Mouse (Mus musculus) heart, adult 2 months (tissue): ENCODE measurements around the gene Tnnc2. TPM values are rescaled to one million over a fixed set of nuclear protein-coding genes. Genes with fewer than 3 reads are reported as not detected.

Experiments used
- DNase-seq, 2 experiments: peaks; one replicate each; pipeline ENCODE4 v3.0.0; 2021
- H3K27ac ChIP-seq: fragments of 200-600 bp; 2 replicates; pipeline ENCODE4 v1.8.1; 2022
- H3K27me3 ChIP-seq: fragments of 200-500 bp; 2 replicates; pipeline ENCODE4 v1.6.1; 2012; ENCODE audit warnings: mild to moderate bottlenecking, low read length, inconsistent platforms, mixed read lengths; ENCODE audit not compliant: control insufficient read depth, insufficient read depth
- H3K36me3 ChIP-seq: fragments of 200-500 bp; 2 replicates; pipeline ENCODE4 v1.6.1; 2012; ENCODE audit warnings: low read length, inconsistent platforms; ENCODE audit not compliant: control insufficient read depth, insufficient read depth
- H3K4me1 ChIP-seq: fragments of 200-500 bp; 2 replicates; pipeline ENCODE4 v1.6.1; 2011; ENCODE audit warnings: low read length; ENCODE audit not compliant: control insufficient read depth, insufficient read depth
- H3K4me3 ChIP-seq: fragments of 200-600 bp; 2 replicates; pipeline ENCODE4 v1.8.1; 2022
- H3K79me2 ChIP-seq: fragments of 200-500 bp; replicated peaks from 2 replicates; pipeline ENCODE4 v1.6.1; 2012; ENCODE audit warnings: mild to moderate bottlenecking, inconsistent platforms, low read length, moderate library complexity, mixed read lengths; ENCODE audit not compliant: control insufficient read depth, insufficient read depth
- H3K9ac ChIP-seq: fragments of 200-500 bp; 2 replicates; pipeline ENCODE4 v1.6.1; 2012; ENCODE audit warnings: low read depth, mild to moderate bottlenecking, control low read depth, inconsistent platforms, low read length, mixed read lengths
- CTCF ChIP-seq: fragments of 200-600 bp; IDR thresholded peaks from 2 replicates; pipeline ENCODE4 v1.8.1; 2022; ENCODE audit warnings: antibody characterized with exemption, mild to moderate bottlenecking, moderate library complexity
- EP300 ChIP-seq: fragments of 200-500 bp; IDR thresholded peaks from 2 replicates; pipeline ENCODE4 v1.6.1; 2011; ENCODE audit warnings: low read depth, low read length, control low read depth; ENCODE audit not compliant: insufficient read depth
- POLR2A ChIP-seq: fragments of 200-500 bp; IDR thresholded peaks from 2 replicates; pipeline ENCODE4 v1.6.1; 2011; ENCODE audit warnings: mild to moderate bottlenecking, low read depth, low read length, control low read depth; ENCODE audit not compliant: insufficient read depth
- WGBS: fragments of 180-500 bp; shearing (Covaris S2); methylation state at CpG from one replicate; pipeline ENCODE4 v1.1.7; 2018; 5-methylcytosine and 5-hydroxymethylcytosine counted together
- intact Hi-C: fragments of 180-260 bp; cut with DNase I; formaldehyde crosslinking; loops from one replicate; pipeline ENCODE4 v1.15.1; 2025
- polyA plus RNA-seq: library from polyadenylated mRNA; depleted of rRNA; stranded (reverse); fragments of >200 nt; gene quantifications from 2 replicates; pipeline ENCODE4 v1.2.3, GENCODE M21; 2012
- total RNA-seq, 2 experiments: library from RNA; stranded (reverse); gene quantifications; 2 replicates each; pipeline ENCODE4 v1.2.3; 2021

The Tnnc2 gene
- total and polyA plus RNA-seq, 3 experiments, result 0.50 TPM; not detected in 2

GRCm38 (mm10) chr2:164748191-164748590 is 31.6 kb downstream of the Tnnc2 start:
- Histone ChIP-seq H3K9ac (no peak overlapping the region), H3K4me1 (peaks cover 5% of the 10 kb centered on the region), H3K27ac (no peak overlapping the region), H3K4me3 (no peak overlapping the region), H3K27me3 (no peaks in the 10 kb centered on the region), H3K79me2 (peaks cover 6% of the 10 kb centered on the region), H3K36me3 (no peaks in the 10 kb centered on the region)
- DNase-seq, result no peak
- 80% methylated on average over 4 of the region's 4 CpGs for WGBS
- intact Hi-C loops, result loop anchor here (5.0 kb wide), 1 partner anchor 39 kb away; the partner anchor contains the start of gene Snx21
- TF ChIP-seq EP300 (no peak), CTCF (no peak), POLR2A (no peak)

- Histone ChIP-seq H3K9ac (peak overlapping the region; percentile 96), H3K4me3 (peak overlapping the region; percentile 91), H3K27ac (no peak overlapping the region; the same call in 1 of the 2 replicates), H3K4me1 (peaks cover 5% of the 10 kb centered on the region), H3K36me3 (no peaks in the 10 kb centered on the region), H3K79me2 (peaks cover 6% of the 10 kb centered on the region), H3K27me3 (no peaks in the 10 kb centered on the region)
- intact Hi-C loops, result loop anchor here (2.0 to 5.0 kb wide), 2 partner anchors 24 to 41 kb away; partner anchors contain the start of gene Snx21
- 34% methylated on average over 8 of the region's 8 CpGs for WGBS
- DNase-seq, result no peak
- no peak for TF ChIP-seq EP300
- TF ChIP-seq CTCF, result no peak
- TF ChIP-seq POLR2A, result no peak
Observed at GRCm38 (mm10) chr2:164746693-164747092, 33.1 kb downstream of the Tnnc2 start.

- Histone ChIP-seq H3K27me3 (no peaks in the 10 kb centered on the region), H3K9ac (peak within 1 kb of the TSS; percentile 96), H3K79me2 (peaks cover 6% of the 10 kb centered on the region), H3K4me3 (peak within 1 kb of the TSS; percentile 91), H3K4me1 (peaks cover 5% of the 10 kb centered on the region), H3K36me3 (no peaks in the 10 kb centered on the region), H3K27ac (peak within 1 kb of the TSS; percentile 86)
- intact Hi-C loops, result loop anchor here (2.0 to 5.0 kb wide), 2 partner anchors 25 to 41 kb away; partner anchors contain the start of gene Snx21
- DNase-seq, result peak; percentile 95 to 96
- 1% methylated on average over 70 of the region's 70 CpGs for WGBS
- TF ChIP-seq POLR2A (0 out of 2 replicates have a peak, but pooled peaks have one; percentile 45), CTCF (no peak), EP300 (no peak)
Observed at GRCm38 (mm10) chr2:164745843-164746479, 33.8 kb downstream of the Tnnc2 start, which contains the start of the genes Wfdc3 and Dnttip1. Gene Wfdc3 (minus strand): TSS chr2:164745931. Gene Dnttip1 (plus strand): TSS chr2:164745983.

- H3K27ac ChIP-seq, result no peak overlapping the region
- peaks cover 4% of the 10 kb centered on the region for H3K79me2 ChIP-seq
- H3K36me3 ChIP-seq, result no peaks in the 10 kb centered on the region
- H3K9ac ChIP-seq, result no peak overlapping the region
- no peaks in the 10 kb centered on the region for H3K27me3 ChIP-seq
- H3K4me1 ChIP-seq, result peaks cover 5% of the 10 kb centered on the region
- WGBS, result 55% methylated on average over 13 of the region's 13 CpGs
- peak overlapping the region; percentile 91 for H3K4me3 ChIP-seq
- DNase-seq, result no peak
- TF ChIP-seq CTCF (no peak), EP300 (no peak), POLR2A (no peak)
- intact Hi-C loops, result loop anchor here (5.0 kb wide), 1 partner anchor 42 kb away; the partner anchor contains the start of gene Snx21
Observed at GRCm38 (mm10) chr2:164744987-164745386, 34.8 kb downstream of the Tnnc2 start.

- no peak for DNase-seq
- Histone ChIP-seq H3K27ac (no peak overlapping the region), H3K36me3 (no peaks in the 10 kb centered on the region), H3K4me3 (no peak overlapping the region), H3K9ac (no peak overlapping the region), H3K4me1 (peaks cover under 1% of the 10 kb centered on the region; the same call in 1 of the 2 replicates), H3K79me2 (no peaks in the 10 kb centered on the region), H3K27me3 (no peaks in the 10 kb centered on the region)
- intact Hi-C loops, result no loop called here
- no peak for TF ChIP-seq EP300
- 33% methylated on average over 7 of the region's 7 CpGs for WGBS
Observed at GRCm38 (mm10) chr2:164739876-164740275, 39.9 kb downstream of the Tnnc2 start.

- intact Hi-C loops, result no loop called here
- TF ChIP-seq POLR2A, result no peak
- no peak for TF ChIP-seq EP300
- TF ChIP-seq CTCF, result no peak
- Histone ChIP-seq H3K4me1 (no peaks in the 10 kb centered on the region), H3K27ac (no peak overlapping the region), H3K4me3 (no peak overlapping the region), H3K9ac (no peak overlapping the region), H3K79me2 (no peaks in the 10 kb centered on the region), H3K27me3 (no peaks in the 10 kb centered on the region), H3K36me3 (no peaks in the 10 kb centered on the region)
- no peak for DNase-seq
- WGBS, result 72% methylated on average over 3 of the region's 3 CpGs
Observed at GRCm38 (mm10) chr2:164737377-164738090, 42.2 kb downstream of the Tnnc2 start.
